Mouse (Mus musculus) heart, adult 2 months (tissue): ENCODE results near the gene Ak4.

Experiments
- CTCF ChIP-seq: fragments of 200-600 bp; IDR thresholded peaks from 2 replicates; pipeline ENCODE4 v1.8.1; 2022; ENCODE audit warnings: antibody characterized with exemption, mild to moderate bottlenecking, moderate library complexity
- EP300 ChIP-seq: fragments of 200-500 bp; IDR thresholded peaks from 2 replicates; pipeline ENCODE4 v1.6.1; 2011; ENCODE audit warnings: low read depth, low read length, control low read depth; ENCODE audit not compliant: insufficient read depth
- POLR2A ChIP-seq: fragments of 200-500 bp; IDR thresholded peaks from 2 replicates; pipeline ENCODE4 v1.6.1; 2011; ENCODE audit warnings: mild to moderate bottlenecking, low read depth, low read length, control low read depth; ENCODE audit not compliant: insufficient read depth

DNA sequence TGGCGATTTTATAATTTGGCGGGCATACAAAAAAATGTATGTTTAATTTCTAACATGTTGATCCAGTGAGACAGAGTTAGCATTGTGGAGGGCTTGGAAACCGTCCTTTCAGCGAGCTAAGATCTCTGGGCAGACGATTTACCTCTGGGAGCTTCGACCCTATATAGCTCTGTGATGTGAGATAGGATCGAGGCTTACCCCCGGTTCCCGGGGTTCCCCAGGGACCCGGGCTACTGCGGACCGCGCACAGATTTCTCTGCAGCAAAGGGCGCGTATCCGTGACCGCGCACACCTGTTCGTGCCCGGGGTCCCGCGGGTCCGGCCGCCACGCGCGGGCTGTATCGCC, 77.1 kb downstream of the Ak4 start:
- no peak for TF ChIP-seq EP300
- no peak for TF ChIP-seq CTCF
- no peak for TF ChIP-seq POLR2A
